Mouse (Mus musculus) brown adipose tissue, adult 24 weeks (tissue): ENCODE measurements at regions not wholly inside any gene's neighbourhood (a gene's known extent, or its start where the extent isn't known, plus 50 kb on each side); places are given as distances from the start of the nearest gene placed in this dataset.

Experiments
- H3K27ac ChIP-seq: fragments of 200-500 bp; replicated peaks from 2 replicates; pipeline ENCODE4 v1.5.1; 2012; ENCODE audit warnings: low read depth, mild to moderate bottlenecking, low read length
- H3K4me1 ChIP-seq: fragments of 200-500 bp; 2 replicates; pipeline ENCODE4 v1.6.1; 2012; ENCODE audit warnings: low read length, mixed read lengths; ENCODE audit not compliant: control insufficient read depth, insufficient read depth, insufficient read length
- H3K4me3 ChIP-seq: fragments of 200-500 bp; 2 replicates; pipeline ENCODE4 v1.5.1; 2012; ENCODE audit warnings: low read depth, mild to moderate bottlenecking, low read length, moderate library complexity; ENCODE audit not compliant: insufficient read depth

DNA sequence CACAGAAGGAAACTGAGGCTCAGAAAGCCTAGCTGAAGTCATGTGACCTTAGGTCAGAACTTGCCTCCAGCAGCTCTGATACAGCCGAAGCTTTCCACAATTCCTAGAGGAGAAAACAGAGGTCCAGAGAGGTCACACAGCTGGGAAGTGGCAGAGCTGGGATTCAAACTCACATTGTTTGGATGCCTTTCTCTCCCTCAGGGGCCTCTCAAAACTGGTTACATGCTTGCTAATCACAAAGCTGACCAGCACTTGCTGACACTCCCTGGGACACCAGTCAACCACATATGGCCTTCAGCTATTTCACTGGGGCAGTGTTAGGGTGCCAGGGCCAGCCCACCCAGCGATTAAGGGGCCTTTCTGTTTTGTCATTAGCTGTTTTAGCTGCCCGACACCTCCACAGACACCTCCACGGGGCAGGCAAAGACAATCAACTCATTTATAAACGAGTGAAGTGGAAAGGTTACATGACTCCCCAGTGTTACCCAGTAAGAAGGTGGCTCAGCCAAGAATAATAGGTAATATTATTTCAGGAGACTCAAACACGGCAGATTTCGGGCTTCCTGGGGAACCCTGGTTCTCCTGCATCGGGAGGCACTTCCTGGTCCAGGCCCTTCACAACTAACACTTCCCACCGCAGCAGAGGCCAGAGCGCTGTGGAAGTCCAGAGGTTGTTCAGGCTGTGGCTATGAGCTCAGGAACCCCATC, 71.4 kb downstream of the 2410131K14Rik start:
- no peak overlapping the region for H3K27ac ChIP-seq
- H3K4me3 ChIP-seq = no peak overlapping the region
- no peaks in the 10 kb centered on the region; the same call in 1 of the 2 replicates for H3K4me1 ChIP-seq

DNA sequence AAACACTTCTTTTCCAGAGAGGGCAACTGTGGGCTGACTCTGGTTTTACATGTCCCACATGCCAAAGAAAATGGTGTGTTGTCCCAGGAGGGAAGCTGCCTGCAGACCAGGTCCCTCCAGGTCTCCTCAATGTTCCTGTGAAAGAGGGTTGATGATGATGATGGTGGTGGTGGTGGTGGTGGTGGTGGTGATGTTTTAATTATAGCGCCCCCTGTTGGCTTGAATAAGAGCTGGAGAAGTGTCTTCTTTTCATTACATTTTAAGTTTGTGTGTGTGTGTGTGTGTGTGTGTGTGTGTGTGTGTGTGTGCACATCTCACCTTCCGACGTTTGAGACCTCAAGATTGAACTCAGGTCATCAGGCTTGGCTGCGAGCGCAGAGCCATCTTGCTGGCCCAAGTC, 73.0 kb downstream of the 2410131K14Rik start:
- Histone ChIP-seq H3K27ac (no peak overlapping the region), H3K4me1 (no peaks in the 10 kb centered on the region), H3K4me3 (no peak overlapping the region)

DNA sequence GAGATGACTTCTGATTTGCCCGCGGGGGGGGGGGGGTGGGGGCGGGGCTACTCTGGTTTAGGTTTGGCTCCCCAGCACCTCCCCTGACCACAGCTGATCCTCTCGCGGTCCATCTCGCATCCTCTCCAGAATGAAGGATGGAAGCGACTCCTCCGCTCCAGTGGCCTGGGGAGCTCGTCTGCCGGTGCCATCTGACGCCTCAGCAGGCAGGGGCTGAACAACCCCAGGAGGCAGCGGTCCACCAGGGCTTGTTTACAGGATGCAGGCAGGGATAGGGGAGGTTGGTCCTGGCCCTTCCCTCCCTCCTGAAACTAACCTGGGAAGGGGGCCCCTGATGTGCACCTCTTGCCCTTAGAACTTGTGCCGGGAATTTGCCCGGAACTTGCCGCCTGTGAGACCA, 73.9 kb downstream of the 2410131K14Rik start:
- Histone ChIP-seq H3K27ac (no peak overlapping the region), H3K4me3 (no peak overlapping the region), H3K4me1 (no peaks in the 10 kb centered on the region)

DNA sequence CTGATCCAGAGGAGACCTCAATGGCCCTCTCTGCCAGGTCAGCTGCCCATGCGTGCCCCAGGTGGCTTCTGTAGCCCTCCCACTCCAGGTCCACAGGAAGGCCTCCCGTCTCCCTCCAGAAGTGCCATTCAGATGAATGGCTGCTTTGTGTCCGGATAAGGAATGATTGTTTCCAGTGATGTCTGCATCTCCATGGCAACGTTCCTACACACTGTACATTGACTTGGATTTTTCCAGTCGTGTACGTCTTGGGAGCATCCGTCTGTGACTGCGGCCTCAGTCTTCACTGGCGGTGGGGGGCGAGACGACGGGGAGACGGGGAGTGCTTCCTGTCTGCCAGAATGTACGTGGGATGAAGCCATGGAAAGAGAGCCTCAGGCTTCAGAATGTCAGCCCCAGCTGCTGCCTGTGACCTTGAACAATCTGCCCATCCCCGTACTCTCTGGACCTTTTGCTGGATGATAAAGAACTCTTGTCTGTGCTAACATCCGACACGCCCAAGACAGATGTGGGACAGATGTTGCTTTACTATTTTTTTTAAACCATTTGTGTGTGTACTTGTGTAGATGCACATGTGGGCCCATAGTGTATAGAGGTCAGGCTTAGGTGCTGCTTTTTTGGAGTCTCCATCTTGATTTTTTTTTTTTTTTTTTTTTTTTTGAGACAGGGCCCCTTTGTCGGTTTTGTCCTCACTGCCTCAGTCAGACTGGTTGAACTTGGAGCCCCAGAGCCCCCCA, 76.9 kb downstream of the 2410131K14Rik start:
- no peaks in the 10 kb centered on the region for H3K4me1 ChIP-seq
- no peak overlapping the region for H3K27ac ChIP-seq
- no peak overlapping the region for H3K4me3 ChIP-seq

DNA sequence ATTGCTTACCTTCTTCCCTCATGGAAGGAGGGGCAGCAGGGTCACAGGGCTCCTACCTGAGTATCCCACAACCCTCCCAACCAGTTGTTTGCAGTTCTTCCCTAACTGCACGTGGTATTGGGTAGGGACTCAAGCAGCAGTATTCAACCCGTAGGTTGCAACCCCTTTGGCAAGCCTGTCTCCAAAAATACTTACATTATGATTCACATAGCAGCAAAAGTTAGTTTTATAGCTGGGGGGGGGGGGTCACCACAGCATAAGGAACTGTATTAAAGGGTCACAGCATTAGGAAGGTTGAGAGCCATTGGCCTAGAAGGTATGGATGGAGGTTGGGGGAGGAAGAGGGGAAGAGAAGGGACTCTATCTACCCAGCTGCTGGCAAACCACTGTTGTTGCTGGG, 78.1 kb downstream of the 2410131K14Rik start:
- H3K4me3 ChIP-seq = no peak overlapping the region
- no peaks in the 10 kb centered on the region for H3K4me1 ChIP-seq
- no peak overlapping the region for H3K27ac ChIP-seq

DNA sequence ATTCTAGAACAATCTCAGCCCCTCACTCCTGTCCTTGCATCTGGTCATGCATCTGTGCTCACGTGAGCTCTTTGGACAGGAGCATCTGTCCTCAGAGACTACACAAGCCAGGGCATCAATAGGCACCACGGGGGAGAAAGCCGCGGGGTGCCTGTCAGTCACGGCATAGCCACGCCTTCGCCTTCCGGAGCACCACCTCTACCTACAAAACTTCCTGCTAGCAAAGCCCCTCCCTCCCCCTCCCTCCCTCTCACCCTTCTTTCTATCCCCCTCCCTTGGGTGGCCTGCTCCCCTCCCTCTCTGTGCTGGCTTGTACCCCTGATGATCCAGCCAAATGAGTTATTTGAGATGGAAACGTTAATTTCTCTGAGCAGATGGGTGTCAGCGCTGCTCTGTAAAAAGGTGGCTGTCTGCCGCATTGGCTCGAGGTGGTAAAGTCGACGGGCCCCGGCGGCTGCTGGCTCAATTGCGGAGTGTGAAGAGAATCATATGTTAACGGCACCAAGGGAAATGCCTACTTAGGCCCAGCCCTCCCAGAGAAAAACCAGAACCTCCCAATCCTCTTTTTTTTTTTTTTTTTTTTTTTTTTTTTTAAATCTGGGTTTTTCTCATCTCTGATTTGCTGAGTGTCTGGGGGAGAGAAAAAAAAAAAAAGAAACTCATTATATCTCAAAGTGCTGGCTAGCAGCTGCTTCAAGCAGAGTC, 82.0 kb downstream of the 2410131K14Rik start:
- Histone ChIP-seq H3K27ac (no peak overlapping the region), H3K4me1 (peaks cover 5% of the 10 kb centered on the region), H3K4me3 (peak overlapping the region; percentile 32)

DNA sequence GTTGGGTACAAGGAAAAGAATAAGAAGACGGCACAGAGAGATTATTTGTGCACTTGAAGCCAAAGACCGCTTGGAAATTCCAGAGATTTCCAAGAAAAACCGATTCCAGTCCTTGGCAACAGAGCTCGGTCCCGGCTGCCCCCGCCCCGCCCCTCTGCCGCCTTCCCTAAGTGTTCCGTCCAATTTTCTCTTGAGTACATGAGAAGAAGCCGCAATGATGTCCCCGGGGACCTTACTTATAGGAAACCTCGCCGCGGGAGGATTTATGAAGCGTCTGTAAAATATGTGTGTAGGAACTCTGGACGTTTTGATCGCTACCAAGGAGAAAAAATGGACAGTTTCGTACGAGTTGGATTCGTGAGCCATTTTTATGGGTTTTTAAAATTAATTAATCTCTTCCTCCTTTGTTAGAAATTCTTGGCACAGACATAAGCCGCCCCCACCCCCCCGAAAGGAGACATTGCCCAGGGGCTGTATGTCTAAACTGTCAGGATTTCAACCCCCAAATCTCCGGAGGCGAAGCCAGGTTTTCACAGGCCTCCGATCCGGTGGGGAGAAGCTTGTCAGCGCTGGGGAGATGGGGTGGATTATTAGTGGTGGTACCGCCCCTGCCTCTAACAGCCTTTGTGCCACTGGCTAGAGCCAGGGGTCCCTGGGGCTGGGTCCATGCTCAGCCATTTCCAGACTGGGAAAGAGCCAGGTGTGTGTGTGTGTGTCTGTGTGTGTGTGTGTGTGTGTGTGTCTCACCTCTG, 83.1 kb downstream of the 2410131K14Rik start:
- Histone ChIP-seq H3K27ac (no peak overlapping the region), H3K4me1 (peaks cover 5% of the 10 kb centered on the region), H3K4me3 (no peak overlapping the region)

DNA sequence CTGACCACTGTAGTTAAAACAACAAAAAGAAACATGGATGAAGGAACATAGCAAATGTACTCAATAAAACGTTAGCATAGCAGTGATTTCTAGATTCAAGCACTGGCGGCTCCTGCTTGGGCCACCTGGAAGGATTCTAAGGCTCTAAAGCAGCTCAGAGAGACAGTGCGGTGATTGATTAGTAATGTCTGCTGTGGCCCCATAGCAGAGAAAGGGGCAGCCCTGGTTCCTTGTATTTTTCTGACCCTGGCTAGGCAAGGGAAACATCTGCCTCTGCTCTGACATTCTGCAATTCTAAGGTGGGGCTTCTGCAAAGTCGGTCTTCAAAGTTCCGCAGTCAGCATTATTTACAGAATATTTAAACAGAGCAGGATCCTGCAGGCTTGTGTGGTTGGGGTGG, 84.1 kb downstream of the 2410131K14Rik start:
- H3K4me1 ChIP-seq = peaks cover 5% of the 10 kb centered on the region
- H3K27ac ChIP-seq = no peak overlapping the region
- H3K4me3 ChIP-seq = no peak overlapping the region

DNA sequence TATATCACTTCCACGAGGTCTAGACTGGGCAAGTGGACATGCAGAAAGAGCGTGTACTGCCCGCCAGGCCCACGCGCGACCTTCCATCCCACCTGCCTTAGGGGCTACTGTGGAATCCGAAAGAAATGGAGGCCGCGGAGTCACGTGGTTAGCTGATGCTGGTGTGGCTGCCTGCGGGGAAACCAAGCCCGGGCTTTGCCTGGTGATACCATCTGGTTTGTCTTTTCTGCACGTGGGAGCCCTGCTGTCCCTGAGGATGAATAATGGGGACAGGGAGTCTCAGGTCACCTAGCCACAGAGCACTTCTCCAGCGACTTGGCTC, 86.2 kb downstream of the 2410131K14Rik start:
- Histone ChIP-seq H3K4me1 (peaks cover 5% of the 10 kb centered on the region), H3K4me3 (0 out of 2 replicates have a peak overlapping the region, but pooled peaks have one; percentile 51)

DNA sequence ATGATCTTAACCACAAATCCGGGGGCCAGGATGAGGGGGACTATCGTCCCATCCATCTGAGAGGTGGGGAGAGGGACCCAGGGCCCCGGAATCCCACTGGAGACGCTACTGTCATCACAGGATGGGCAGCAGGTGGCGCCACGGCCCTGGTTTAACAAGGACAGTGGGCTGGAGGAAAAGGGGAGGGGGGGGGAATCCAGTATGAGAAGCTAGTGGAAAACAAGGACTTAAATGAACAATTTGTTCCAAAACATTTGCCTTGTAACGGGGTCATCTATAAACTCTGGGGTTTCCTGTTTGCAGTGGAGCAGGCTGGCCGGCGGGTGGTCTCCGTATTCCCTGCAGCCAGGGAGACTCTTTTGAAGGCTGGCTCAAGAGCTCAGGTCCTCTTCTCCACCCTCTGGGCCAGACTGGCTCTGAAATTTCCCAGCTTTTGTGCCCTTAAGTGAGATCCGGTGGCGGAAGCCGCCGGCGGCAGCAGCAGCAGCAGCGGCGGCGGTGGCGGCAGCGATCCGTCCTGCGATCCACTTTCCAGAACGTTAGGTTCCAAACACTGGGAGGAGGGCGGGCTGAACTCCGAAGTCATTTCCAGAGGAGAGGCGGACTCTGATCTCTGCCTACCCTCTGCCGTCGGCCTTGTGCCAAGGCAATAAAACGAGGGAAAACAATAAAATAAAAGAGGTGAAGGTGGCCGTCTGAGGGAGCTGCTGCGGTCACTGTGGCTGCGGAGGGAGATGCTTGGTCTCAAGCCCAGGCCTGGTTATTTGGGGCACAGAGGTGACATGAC, 86.8 kb downstream of the 2410131K14Rik start:
- Histone ChIP-seq H3K27ac (peak overlapping the region; percentile 68), H3K4me3 (peak overlapping the region; percentile 51), H3K4me1 (peaks cover 5% of the 10 kb centered on the region)

More for the DNA sequence above, 86.2 kb downstream of the 2410131K14Rik start:
- no peak overlapping the region for H3K27ac ChIP-seq

DNA sequence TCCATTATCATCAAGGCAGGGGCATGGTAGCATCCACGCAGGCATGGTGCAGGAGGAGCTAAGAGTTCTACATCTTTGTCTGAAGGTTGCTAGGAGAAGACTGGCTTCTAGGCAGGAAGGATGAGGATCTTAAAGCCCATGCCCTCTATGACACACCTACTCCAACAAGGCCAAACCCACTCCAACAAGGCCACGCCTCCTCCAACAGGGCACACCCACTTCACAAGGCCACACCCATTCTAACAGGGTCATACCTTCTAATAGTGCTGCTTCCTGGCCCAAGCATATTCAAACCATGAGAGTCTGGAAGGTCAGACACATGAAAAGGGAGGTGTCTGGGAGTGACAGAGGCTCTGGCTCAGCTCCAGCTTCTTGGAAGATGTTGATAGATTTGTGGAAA, 89.0 kb downstream of the 2410131K14Rik start:
- H3K27ac ChIP-seq = no peak overlapping the region
- H3K4me3 ChIP-seq = no peak overlapping the region
- H3K4me1 ChIP-seq = peaks cover 3% of the 10 kb centered on the region

DNA sequence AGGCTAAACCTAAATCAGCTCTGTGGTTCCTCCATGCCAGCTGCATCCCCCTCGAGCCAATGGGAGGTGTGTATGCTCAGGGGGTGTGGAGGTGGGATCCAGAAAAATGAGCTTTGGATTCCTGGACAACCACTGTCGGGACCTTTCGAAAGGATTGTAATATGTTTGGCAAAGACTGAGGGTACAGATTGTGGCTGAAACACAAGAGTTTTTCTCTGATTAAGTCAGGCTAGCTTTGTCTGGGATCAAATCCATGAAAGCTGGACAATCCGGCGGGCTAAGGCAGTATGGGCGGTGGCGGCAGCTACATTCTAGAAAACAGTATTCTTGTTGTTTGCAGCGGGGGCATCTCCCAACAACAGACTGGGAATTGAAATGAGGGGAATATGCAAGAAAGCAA, 93.2 kb downstream of the 2410131K14Rik start:
- no peaks in the 10 kb centered on the region for H3K4me1 ChIP-seq
- no peak overlapping the region for H3K27ac ChIP-seq

DNA sequence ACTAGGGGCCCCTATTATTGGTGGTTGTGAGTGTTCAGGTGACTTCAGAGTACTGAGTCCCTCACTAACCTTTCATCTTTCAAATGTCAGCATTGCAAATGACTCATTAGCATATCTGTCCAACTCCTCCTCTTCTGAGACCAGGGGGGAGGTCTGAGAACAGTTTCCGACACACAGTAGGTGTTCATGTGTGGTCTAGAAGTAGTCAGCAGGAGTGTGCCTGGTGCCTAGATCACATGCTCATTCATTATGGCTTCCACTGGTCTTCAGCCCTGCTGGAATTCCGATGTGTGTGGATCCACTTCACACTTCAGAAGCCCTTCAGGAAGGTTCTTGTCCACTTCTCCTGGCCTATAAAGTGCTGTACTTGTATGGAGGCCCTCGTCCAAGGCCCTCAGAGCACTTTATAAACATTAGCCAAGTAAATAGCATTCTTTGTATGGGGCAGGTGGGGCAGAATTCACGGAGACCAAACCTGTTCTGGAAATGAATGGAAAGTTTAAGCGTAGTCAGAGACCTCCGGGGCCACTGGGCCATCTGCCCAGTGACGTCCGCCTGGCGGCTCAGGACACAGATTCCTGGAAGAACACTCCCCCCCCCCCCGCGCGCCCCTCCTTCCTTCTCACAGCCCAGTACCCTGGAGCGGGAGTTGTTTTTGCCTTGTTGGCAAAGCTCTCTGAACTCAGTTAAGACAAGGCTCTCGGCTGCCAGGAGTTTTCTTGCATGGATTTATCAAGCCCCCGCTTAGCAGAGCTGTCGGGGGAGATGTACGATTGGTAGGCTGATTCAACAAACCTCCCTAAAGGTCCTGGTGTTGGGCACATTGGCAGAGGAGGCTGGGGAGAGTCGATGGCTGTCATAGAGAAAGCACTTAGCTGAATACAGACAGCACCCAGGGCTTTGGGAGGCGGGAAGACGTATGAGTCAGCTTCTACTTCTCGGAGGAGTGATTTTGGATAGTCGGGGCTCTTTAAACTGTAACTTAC, 94.9 kb downstream of the 2410131K14Rik start:
- H3K4me3 ChIP-seq = no peak overlapping the region; the same call in 1 of the 2 replicates
- H3K27ac ChIP-seq = peak overlapping the region; percentile 14
- no peaks in the 10 kb centered on the region for H3K4me1 ChIP-seq

More for the DNA sequence above, 93.2 kb downstream of the 2410131K14Rik start:
- no peak overlapping the region for H3K4me3 ChIP-seq
